Mouse (Mus musculus): ENCODE results near the gene Tiam1.

Tiam1 gene

GRCm38 (mm10) chr16:89825875-89826274 lies 317.7 kb downstream of the Tiam1 start:
- DNase-seq = no peak

DNA sequence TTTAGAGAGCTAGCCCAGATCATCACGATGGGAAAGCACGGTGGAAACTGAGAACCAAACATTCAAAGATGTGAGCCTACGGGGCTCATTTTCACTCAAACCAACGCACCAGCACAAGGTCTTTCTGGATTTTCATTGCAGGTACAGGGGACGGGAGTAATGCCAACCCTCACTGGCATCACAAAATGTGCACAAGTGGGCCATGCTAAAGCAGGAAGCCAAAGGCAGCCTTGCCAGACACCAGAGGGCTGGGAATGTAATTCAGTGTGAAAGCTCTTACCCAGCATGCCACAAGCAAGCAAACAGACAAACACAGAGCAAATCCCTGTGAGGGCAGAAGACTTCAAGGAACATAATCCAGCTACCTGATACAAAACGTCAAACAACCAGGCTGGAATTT lies 320.7 kb downstream of the Tiam1 start:
- no peak for DNase-seq

- DNase-seq = no peak
Measured at GRCm38 (mm10) chr16:89818661-89819060, 324.9 kb downstream of the Tiam1 start.

- DNase-seq = peak in 1 of 2 experiments; percentile 27
Measured at GRCm38 (mm10) chr16:89817861-89818630, 325.5 kb downstream of the Tiam1 start.

DNA sequence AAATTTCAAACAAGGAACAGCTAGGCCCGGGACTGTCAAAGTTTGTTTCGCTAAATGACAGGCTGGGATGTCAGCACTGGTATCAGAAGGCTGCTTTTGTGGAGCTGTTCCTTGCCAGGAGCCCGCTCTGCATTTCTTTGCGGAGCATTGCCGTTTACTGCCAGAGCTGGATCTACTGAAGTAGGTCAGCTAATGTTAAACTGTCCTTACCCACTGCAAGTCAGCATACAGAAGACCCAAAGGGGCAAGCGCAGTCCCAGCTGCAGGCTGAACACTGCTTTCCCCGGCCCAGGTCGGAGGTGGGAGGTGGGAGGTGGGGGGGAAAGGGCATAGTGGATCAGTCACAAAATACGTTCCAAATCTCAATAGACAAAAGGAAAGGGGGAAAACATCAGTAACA lies 326.3 kb downstream of the Tiam1 start:
- no peak for DNase-seq

DNA sequence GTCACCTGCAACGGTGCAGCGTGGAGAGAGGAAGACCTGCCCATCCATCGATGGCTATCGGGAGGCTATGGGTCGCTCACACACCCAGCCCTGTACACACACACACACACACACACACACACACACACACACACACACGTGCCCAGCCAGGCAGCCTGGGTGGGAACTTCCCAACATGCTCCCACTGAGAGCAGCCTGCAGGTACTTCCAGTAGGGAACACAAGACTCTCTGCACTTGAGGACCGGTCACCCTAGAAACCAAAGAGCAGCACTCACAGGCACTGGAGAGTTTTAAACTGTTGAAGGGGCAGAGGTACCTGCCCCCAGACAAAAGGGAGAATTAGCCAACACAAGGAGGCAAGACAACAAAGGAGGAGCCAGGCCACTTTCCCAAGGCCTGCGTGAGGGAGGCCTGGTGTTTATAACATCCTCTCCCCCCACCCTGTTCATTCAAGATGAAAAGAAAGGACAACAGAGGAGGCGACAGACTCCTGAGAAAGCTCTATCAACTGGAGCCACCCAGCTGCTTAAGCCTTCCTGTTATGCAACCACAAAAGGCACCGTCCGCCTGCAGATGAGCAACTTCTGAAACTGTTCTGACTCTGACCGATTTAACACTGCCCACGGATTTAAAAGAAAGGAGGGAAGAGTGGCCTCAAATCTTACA lies 326.9 kb downstream of the Tiam1 start:
- no peak for DNase-seq

- DNase-seq = no peak
Measured at GRCm38 (mm10) chr16:89813536-89813935, 330.0 kb downstream of the Tiam1 start.

GRCm38 (mm10) chr16:89812891-89813290 lies 330.7 kb downstream of the Tiam1 start:
- no peak for DNase-seq

DNA sequence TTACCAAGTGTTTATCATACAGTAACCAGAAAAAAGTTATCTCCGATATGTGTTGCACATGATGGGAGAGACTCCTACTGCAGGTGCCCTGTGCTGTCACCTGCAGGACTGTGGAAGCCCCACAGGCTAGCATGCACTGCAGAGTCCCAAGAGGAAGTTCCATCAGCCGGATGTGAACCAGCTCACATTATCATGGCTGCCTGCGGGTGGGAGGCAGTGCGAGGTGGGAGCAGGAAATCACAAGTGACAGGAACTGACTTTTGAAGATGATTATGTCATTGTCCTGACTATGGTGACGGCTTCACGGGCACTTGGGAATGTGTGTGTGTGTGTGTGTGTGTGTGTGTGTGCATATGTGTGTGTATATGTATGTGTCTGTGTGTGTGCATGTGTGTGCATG lies 333.2 kb downstream of the Tiam1 start:
- DNase-seq = no peak

- no peak for DNase-seq
Measured at GRCm38 (mm10) chr16:89808168-89808567, 335.4 kb downstream of the Tiam1 start.

DNA sequence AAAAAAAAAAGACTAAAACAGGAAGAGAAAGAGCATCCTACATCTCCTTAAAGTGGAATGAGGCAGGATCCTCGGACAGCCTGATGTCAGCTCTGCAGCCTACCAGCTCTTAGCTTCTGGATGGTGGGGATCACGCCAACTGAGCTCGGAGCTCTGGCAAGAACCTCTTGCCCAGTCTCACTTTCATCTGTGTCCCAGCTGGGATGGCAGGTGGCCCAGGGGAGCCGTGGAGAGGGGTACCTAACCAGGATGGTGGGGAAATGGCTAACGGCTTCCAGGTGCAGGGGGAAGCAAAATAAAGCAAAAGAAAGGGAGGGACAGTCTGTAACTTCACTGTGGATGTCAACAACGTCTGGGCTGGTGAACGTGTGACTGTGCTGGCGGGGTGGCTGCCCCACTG lies 337.6 kb downstream of the Tiam1 start:
- DNase-seq = no peak

DNA sequence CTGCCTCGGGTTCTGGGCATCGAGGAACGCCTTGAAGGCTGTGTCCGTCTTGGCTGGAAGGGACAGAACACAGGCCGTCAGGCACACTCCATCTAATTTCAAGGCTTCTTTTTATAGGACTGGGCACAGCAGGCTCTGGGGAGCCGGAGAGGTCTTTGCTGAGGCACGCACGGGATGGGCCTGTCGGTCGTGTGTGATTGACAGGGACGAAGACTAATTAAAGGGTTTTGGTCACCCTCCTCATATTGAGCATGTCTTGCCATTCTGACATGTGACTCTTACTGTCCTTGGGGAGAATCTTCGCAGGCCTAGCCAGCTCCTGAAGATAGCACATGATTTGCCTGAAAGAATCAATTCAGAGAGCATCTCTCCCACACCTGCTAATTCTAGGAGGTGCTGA lies 338.4 kb downstream of the Tiam1 start:
- no peak for DNase-seq

GRCm38 (mm10) chr16:89801493-89801892 lies 342.1 kb downstream of the Tiam1 start:
- DNase-seq = no peak

DNA sequence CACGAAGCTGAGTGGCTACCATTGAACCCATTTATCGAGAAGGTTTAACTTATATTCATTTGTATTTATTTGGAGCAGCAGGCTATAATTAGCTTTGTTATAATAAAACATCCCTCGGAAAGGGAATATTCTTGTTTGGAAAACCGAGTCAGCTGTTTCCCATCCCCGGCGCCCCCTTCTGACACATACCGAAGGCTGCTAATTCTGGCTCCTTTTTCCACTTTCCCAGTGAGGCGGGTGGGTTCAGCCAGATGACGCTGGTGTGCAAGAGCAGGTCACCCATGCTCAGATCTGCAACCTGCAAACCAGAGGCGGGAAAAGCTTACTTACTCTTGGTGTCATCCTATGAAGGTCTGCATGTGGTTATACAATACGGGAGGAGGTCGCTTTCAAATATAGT lies 343.8 kb downstream of the Tiam1 start:
- DNase-seq = no peak

DNA sequence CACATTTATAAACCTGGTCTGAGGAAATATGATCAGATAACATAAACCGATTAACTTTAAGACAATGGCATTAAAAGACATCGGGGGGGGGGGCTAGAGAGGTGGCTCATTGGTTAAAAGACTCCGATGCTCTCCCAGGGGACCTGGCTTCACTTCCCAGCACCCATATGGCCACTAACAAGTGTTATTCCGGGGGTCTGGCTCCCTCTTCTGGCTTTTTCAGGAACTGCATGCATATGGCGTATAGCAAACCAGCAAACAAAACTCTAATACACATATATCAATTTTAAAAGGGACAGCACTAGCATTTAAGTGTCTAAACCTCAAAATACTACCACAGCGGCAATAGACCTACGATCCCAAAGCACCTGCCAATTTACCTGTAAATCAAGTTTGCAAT lies 347.0 kb downstream of the Tiam1 start:
- DNase-seq = peak in 1 of 2 experiments; percentile 14

DNA sequence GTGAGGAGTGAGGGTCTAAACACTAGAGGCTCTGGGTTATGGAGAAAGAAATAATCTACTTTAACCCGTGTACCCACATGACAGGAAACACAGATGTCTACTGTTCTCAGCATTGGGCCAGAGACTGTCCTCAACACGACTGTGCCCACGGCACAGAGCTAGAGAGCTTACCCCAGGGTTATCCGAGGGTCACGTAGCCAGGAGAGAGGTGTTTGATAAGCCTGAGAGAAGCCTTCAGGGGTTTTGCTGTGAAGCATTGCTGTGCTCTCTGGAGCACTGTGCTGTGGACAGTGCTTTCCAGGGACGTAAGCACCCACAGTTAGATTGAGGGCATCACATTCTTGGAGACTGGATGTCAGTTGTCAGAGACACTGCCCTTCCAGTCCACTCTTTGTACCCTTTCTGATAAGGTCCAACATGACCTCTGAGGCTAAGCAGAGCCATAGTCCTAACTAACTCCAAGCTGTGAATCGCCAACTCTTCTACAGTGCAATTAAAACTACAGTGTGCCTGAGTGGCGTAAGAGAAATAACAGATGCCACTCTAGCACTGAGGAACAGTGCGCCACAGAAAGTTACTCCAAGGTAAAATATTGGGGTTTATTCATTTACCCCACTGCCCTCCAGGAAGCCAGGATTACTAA lies 353.7 kb downstream of the Tiam1 start:
- DNase-seq = no peak

DNA sequence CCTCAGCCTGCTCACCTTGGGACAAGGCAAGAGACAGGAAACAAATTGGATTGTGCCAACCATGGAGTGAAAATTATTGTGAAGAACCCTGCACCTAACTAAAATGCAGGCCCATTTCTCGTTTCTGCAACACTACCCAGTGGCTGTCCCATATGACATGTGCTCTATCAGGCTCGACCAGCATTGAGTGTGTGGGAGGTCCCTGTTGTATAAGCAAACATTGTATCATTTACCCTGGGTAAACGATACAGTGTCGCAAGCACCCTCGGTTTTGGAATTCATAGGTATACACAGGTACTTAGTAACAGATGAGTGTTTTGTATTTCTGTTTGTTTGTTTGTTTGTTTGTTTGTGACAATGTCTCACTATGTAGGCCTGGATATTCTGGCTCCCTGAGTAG lies 357.8 kb downstream of the Tiam1 start:
- no peak for DNase-seq

GRCm38 (mm10) chr16:89779705-89780104 lies 363.9 kb downstream of the Tiam1 start:
- no peak for DNase-seq

GRCm38 (mm10) chr16:89777450-89777849 lies 366.1 kb downstream of the Tiam1 start:
- no peak for DNase-seq

DNA sequence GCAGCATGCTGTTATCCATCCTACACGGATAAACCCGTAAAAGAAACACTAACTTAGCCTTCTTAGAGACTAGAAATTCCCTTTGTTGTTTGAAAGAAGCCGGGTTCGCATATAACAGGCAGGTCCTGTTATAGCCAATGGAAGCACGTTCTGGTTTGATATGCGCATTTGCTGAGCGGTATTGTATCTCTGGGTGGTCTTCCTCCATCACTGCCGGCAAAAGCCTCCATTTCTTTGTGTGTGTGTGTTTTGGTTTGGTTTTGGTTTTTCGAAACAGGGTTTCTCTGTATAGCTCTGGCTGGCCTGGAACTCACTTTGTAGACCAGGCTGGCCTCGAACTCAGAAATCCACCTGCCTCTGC lies 369.0 kb downstream of the Tiam1 start:
- no peak for DNase-seq

- DNase-seq = peak; percentile 81 to 90
Measured at GRCm38 (mm10) chr16:89773657-89774552, 369.7 kb downstream of the Tiam1 start.

DNA sequence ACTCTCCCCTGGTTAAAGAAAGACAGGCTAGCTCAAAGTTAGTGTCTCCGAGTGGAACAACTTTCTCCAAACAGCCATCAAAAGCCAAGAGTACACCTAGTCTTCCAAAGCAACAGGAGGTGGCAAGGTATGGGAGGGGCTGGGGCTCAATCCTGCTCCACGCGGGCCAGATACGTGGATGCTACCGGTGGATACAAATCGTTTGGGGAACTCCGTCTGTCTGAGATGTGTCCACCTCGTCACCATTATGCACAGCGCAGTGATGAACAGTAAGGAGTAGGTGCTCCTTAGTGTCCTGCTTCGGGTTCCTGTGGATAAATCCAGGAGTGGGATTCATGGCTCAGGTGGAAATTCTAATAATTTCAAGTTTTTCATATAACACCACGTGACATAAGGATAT lies 377.6 kb downstream of the Tiam1 start:
- DNase-seq = no peak

DNA sequence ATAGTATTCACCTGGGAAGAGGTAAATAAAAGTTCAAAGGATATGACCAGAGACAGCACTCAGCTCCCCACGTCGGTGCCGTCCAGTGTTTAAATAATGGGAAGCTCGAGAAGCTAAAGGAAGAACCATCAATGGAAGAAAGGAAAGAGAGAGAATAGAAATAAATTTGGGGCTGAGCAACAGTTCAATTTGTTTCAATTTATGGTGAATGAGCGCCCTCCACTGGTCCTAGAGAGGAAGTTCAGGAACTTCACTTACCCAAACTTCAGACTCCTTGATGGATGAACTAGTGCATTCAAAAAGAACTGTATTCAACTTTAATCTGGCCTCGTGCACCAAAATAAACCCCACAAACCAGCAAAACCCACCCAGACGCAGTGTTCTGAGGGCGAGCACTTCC lies 378.1 kb downstream of the Tiam1 start:
- peak; percentile 14 to 27 for DNase-seq
